Mouse (Mus musculus) heart, embryonic 14.5 days (tissue): ENCODE results near the gene Necab3. TPM values are rescaled to one million over a fixed set of nuclear protein-coding genes. Genes with fewer than 3 reads are reported as not detected.

ENCODE experiments used
- ATAC-seq: fragments of 200-750 bp; cut with Nextera tagmentation; 2 replicates; pipeline ENCODE4 v1.8.0; 2017; ENCODE audit warnings: low read depth, moderate TSS enrichment; ENCODE audit not compliant: insufficient number of reproducible peaks, insufficient read depth, low FRiP score
- H3K27ac ChIP-seq, 2 experiments: fragments of 200-500 bp in 1 of 2; fragments of 300-500 bp in 1 of 2; sonication (generic) in 1 of 2; replicated peaks in 1 of 2; 2 replicates each; pipeline ENCODE4 v1.5.1; 2012 to 2014; ENCODE audit warnings: low read depth in 2 of 2, low read length in 2 of 2, control low read depth in 1 of 2, mild to moderate bottlenecking in 1 of 2, mixed read lengths in 1 of 2; ENCODE audit not compliant: control insufficient read depth in 1 of 2, insufficient read depth in 1 of 2
- H3K27me3 ChIP-seq: fragments of 300-500 bp; sonication (generic); 2 replicates; pipeline ENCODE4 v1.6.1; 2014; ENCODE audit warnings: mild to moderate bottlenecking, low read length, control low read depth; ENCODE audit not compliant: control insufficient read depth, insufficient read depth
- H3K36me3 ChIP-seq: fragments of 300-500 bp; sonication (generic); 2 replicates; pipeline ENCODE4 v1.6.1; 2014; ENCODE audit warnings: mild to moderate bottlenecking, control low read depth, low read length, mixed read lengths; ENCODE audit not compliant: control insufficient read depth, insufficient read depth
- H3K4me1 ChIP-seq, 2 experiments: fragments of 200-500 bp in 1 of 2; fragments of 300-500 bp in 1 of 2; sonication (generic) in 1 of 2; 2 replicates each; pipeline ENCODE4 v1.6.1; 2012 to 2014; ENCODE audit warnings: low read length in 2 of 2, control low read depth in 1 of 2, mixed read lengths in 1 of 2; ENCODE audit not compliant: control insufficient read depth in 2 of 2, insufficient read depth in 2 of 2
- H3K4me2 ChIP-seq: fragments of 300-500 bp; sonication (generic); 2 replicates; pipeline ENCODE4 v1.6.1; 2014; ENCODE audit warnings: mild to moderate bottlenecking, low read length
- H3K4me3 ChIP-seq, 2 experiments: fragments of 200-500 bp in 1 of 2; fragments of 300-500 bp in 1 of 2; sonication (generic) in 1 of 2; 2 replicates each; pipeline ENCODE4 v1.5.1; 2012 to 2014; ENCODE audit warnings: low read length in 2 of 2, mild to moderate bottlenecking in 2 of 2, control low read depth in 1 of 2, low read depth in 1 of 2, moderate library complexity in 1 of 2; ENCODE audit not compliant: control insufficient read depth in 1 of 2, insufficient read depth in 1 of 2
- H3K9ac ChIP-seq: fragments of 300-500 bp; sonication (generic); 2 replicates; pipeline ENCODE4 v1.6.1; 2014; ENCODE audit warnings: mild to moderate bottlenecking, low read length
- H3K9me3 ChIP-seq: fragments of 300-500 bp; sonication (generic); 2 replicates; pipeline ENCODE4 v1.6.1; 2016; ENCODE audit warnings: low read length, control low read depth; ENCODE audit not compliant: control insufficient read depth
- WGBS: fragments of 180-500 bp; shearing (Covaris S2); extraction: QIAGEN DNeasy Blood & Tissue Kit; methylation state at CpG from one replicate; pipeline ENCODE4 v1.1.7; 2014; 5-methylcytosine and 5-hydroxymethylcytosine counted together
- polyA plus RNA-seq: library from polyadenylated mRNA; unstranded; fragments of >200 nt; fragmentation: Nextera tagmentation; extraction: Ambion mirVana; gene quantifications from 2 replicates; pipeline ENCODE4 v1.2.1, GENCODE M21; 2014

Necab3 gene
- polyA plus RNA-seq, 1 experiment from 2014 or later: 1.9 TPM

DNA sequence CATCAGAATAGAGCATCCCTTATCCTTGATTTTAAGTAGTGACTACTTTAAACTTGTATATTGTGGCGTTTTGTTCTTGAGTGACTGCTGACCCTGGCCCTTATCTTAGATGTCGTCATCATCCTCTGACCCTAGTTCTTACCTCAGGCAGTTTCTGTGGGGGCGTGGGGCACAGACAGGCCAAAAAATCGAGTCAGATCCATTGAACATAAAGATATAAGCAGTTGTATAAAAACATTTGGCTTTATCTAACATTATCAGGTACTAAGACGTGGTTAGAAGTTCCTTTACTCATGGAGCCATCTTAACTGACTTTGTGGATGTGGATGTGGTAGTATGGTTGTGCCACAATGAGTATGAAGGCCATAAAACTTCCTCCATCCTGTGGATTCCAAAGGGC, 36.4 kb downstream of the Necab3 start:
- Histone ChIP-seq H3K36me3 (peaks cover 79% of the 10 kb centered on the region), H3K4me2 (no peak overlapping the region), H3K4me3 (no peak overlapping the region)

DNA sequence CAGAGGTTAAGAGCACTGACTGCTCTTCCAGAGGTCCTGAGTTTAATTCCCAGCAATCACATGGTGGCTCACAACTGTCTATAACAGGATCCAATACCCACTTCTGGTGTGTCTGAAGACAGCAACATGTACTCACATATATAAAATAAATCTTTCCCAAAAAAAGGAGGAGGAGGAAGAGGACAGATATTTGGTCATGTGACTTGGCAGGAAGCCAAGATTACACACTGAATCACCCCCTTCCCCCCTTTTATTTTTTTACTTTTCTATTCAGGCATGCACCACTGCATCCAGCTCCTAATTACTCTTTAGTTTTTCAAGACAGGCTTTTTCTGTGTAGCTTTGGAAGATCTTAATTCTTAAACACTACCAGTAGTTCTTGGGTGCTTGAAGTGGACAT, 37.2 kb downstream of the Necab3 start:
- no peak overlapping the region for H3K4me2 ChIP-seq
- H3K27ac ChIP-seq: no peak overlapping the region
- no peak overlapping the region for H3K9ac ChIP-seq
- no peaks in the 10 kb centered on the region for H3K27me3 ChIP-seq
- peaks cover 82% of the 10 kb centered on the region for H3K36me3 ChIP-seq
- H3K9me3 ChIP-seq: no peaks in the 10 kb centered on the region
- no peak overlapping the region for H3K4me3 ChIP-seq
- no peaks in the 10 kb centered on the region for H3K4me1 ChIP-seq
- no peak for ATAC-seq

More for the DNA sequence above, 36.4 kb downstream of the Necab3 start:
- H3K27ac ChIP-seq: no peak overlapping the region
- no peak overlapping the region for H3K9ac ChIP-seq
- 78% methylated on average over 5 of the region's 5 CpGs for WGBS
- H3K9me3 ChIP-seq: no peaks in the 10 kb centered on the region
- ATAC-seq: no peak
- H3K27me3 ChIP-seq: no peaks in the 10 kb centered on the region
- H3K4me1 ChIP-seq: no peaks in the 10 kb centered on the region

DNA sequence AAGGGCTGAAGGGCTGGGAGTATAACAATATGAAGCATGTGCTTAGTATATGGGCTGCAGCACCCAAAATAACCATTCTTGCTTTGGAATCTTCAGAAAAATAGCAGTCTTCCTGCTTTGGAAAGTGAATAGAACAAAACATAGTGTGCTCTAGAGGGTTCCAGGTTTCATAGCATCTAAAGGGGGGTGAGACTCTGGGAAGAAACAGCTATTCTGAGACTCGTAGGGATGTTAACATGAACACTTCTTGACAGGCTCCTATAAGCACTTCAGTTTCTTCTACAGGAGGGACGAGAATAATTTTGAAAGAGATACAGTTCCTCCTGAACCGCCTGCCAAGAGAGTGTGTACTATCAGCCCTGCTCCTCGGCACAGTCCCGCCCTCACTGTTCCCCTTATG, 41.3 kb downstream of the Necab3 start:
- H3K4me3 ChIP-seq: no peak overlapping the region
- peaks cover 69% of the 10 kb centered on the region for H3K36me3 ChIP-seq
- ATAC-seq: no peak
- H3K27ac ChIP-seq: no peak overlapping the region
- H3K27me3 ChIP-seq: no peaks in the 10 kb centered on the region
- H3K9ac ChIP-seq: no peak overlapping the region
- H3K4me2 ChIP-seq: no peak overlapping the region
- WGBS: 69% methylated on average over 5 of the region's 5 CpGs
- no peaks in the 10 kb centered on the region for H3K4me1 ChIP-seq
- H3K9me3 ChIP-seq: no peaks in the 10 kb centered on the region

DNA sequence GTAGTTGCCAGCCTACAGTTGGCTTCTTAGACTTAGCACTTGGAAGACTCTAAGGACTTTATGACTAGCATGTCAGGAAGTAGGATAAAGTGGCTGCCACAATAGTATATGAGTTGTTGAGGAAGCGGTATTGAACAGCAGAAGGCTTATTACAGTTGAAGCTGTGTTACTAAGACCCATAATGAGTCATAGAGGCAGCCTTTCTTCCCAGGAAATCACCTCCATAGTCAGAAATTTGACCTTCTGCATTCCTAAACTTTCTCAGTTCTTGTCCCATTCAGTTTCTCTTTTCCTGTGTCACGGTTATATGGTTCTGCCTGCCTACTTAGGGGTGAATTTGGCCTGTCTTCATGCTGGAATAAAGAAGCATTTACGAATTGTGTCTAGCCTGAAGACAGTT, 41.7 kb downstream of the Necab3 start:
- WGBS: 87% methylated on average over 3 of the region's 3 CpGs
- H3K36me3 ChIP-seq: peaks cover 69% of the 10 kb centered on the region

DNA sequence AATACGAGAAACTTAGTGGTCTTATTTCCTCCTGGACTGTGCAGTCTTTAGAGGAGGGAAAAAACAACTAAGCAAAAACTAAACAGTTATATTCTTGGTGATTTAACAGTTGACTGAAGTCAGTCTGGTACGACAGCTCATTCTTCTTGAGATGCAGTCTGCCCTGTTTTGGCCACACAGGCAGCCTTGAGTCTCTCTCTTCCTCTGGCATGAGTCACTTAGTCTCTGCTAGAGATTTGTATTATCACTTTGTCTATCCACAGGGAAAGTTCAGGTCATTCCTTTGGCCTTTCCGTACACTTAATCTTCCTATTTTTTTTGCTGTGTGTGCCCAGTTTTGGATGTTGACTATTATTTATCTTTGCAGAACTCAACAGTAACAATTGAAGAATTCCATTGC, 48.5 kb downstream of the Necab3 start:
- Histone ChIP-seq H3K4me1 (peaks cover 0 to 4% of the 10 kb centered on the region in 2 experiments; a peak in 2 of 4 replicates), H3K9ac (no peak overlapping the region), H3K36me3 (peaks cover 72% of the 10 kb centered on the region), H3K4me2 (no peak overlapping the region), H3K9me3 (no peaks in the 10 kb centered on the region), H3K27ac (no peak overlapping the region), H3K4me3 (no peak overlapping the region), H3K27me3 (no peaks in the 10 kb centered on the region)
- ATAC-seq: no peak
- WGBS: 82% methylated on average over 3 of the region's 3 CpGs

More for the DNA sequence above, 41.7 kb downstream of the Necab3 start:
- no peak overlapping the region for H3K9ac ChIP-seq
- H3K4me2 ChIP-seq: no peak overlapping the region
- no peak overlapping the region for H3K4me3 ChIP-seq
- H3K27me3 ChIP-seq: no peaks in the 10 kb centered on the region
- ATAC-seq: no peak
- no peaks in the 10 kb centered on the region for H3K4me1 ChIP-seq
- no peak overlapping the region for H3K27ac ChIP-seq
- H3K9me3 ChIP-seq: no peaks in the 10 kb centered on the region

DNA sequence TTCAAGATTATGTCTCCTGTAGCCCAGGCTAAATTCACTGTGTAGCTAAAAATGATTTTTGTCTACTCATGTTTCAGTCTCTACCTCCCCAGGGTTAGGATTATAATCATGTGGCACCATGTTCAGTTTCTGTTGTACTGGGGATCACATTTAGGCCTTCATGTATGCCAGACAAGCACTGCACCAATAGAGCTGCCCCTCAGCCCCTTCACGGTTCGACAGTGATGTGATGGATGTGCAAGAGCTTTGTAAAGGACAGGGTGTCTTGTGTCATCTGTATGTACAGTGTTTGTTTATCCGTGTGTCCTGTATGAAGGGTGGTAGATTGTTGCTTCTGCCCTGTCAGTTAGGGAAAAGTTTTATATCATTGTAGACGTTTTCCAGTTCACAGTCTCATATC, 50.2 kb downstream of the Necab3 start:
- 88% methylated on average over 4 of the region's 4 CpGs for WGBS

DNA sequence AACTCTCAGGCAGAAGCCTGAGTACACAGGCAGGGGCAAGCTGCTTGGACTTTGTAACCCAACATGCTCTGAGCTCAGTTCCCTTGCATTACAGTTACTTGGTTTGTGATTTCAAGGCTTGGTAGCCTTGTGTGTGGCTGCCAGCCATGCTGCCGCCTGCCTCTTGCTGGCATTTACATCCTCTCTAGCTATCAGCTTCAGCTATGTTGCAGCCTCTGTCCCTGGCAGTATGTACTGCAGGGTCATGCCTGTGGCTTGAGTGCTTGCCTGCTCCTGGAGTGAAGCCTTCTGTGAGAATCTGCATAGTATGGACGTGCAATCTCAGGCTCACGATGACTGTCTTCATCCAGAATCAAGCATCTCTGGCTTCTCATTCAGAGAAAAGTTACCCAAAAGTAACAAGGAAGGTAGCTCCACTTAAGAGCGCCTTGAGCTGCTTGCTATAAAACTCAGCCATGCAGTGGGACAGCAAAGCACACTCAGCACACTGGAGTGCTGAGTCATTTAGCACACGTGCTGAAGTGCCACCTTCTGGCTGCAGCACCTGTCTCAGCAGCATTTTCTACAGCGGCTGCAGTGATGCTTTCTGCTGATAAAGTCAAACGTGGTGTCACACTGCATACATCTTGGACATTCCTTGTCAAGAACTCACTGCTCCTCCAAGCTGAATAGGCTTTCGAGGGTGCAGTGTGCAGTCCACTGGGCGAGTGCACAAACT, 51.0 kb downstream of the Necab3 start:
- no peak overlapping the region for H3K4me2 ChIP-seq
- no peak overlapping the region for H3K4me3 ChIP-seq
- peaks cover 84% of the 10 kb centered on the region for H3K36me3 ChIP-seq
- H3K27ac ChIP-seq: peak overlapping the region in 1 of 2 experiments; percentile 27; a peak in 1 of 4 replicates
- H3K27me3 ChIP-seq: no peaks in the 10 kb centered on the region
- H3K9ac ChIP-seq: no peak overlapping the region
- H3K9me3 ChIP-seq: no peaks in the 10 kb centered on the region
- ATAC-seq: no peak
- 55% methylated on average over 9 of the region's 9 CpGs for WGBS
- H3K4me1 ChIP-seq: peaks cover 0 to 4% of the 10 kb centered on the region in 2 experiments; a peak in 2 of 4 replicates

More for the DNA sequence above, 50.2 kb downstream of the Necab3 start:
- Histone ChIP-seq H3K27ac (no peak overlapping the region), H3K9me3 (no peaks in the 10 kb centered on the region), H3K4me2 (no peak overlapping the region), H3K4me1 (peaks cover 0 to 4% of the 10 kb centered on the region in 2 experiments; a peak in 2 of 4 replicates), H3K27me3 (no peaks in the 10 kb centered on the region), H3K9ac (no peak overlapping the region), H3K36me3 (peaks cover 82% of the 10 kb centered on the region), H3K4me3 (no peak overlapping the region)
- ATAC-seq: no peak

DNA sequence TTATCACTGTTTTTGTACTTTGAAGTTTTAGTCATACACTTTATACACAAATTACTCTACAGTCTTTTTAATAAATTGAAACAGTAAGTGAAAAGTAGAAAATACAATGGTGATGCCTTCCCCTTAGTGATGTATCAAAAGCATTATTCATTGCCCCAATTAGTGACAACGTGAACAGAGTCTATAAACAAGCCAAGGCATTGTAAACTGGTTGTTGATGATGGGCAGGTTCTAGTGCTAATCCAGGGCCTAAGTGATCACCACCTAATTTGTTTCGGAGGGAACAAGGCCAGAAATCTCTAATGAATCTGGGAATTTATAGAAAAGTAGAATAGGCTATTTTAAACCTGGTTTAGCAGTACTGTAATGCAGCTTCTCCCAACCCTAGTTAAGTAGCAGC, 51.6 kb downstream of the Necab3 start:
- no peak overlapping the region for H3K9ac ChIP-seq
- H3K27ac ChIP-seq: peak overlapping the region in 1 of 2 experiments; percentile 27; a peak in 1 of 4 replicates
- H3K4me1 ChIP-seq: peaks cover 0 to 4% of the 10 kb centered on the region in 2 experiments; a peak in 2 of 4 replicates
- H3K4me2 ChIP-seq: no peak overlapping the region
- no peak for ATAC-seq
- no peaks in the 10 kb centered on the region for H3K27me3 ChIP-seq
- WGBS: 82% methylated on average over 2 of the region's 2 CpGs
- peaks cover 81% of the 10 kb centered on the region for H3K36me3 ChIP-seq
- no peaks in the 10 kb centered on the region for H3K9me3 ChIP-seq
- H3K4me3 ChIP-seq: no peak overlapping the region
